Mouse (Mus musculus): ENCODE measurements at regions not wholly inside any gene's neighbourhood (a gene's known extent, or its start where the extent isn't known, plus 50 kb on each side); places are given as distances from the start of the nearest gene placed in this dataset.

- H3K4me1 ChIP-seq, result no peaks in the 10 kb centered on the region
- H3K27me3 ChIP-seq, result no peaks in the 10 kb centered on the region
- H3K9ac ChIP-seq, result no peak overlapping the region
- H3K4me3 ChIP-seq, result no peak overlapping the region
- no peaks in the 10 kb centered on the region for H3K36me3 ChIP-seq
- no peak overlapping the region for H3K4me2 ChIP-seq (replicated peaks)
- WGBS, result 93% methylated on average over 1 of the region's 1 CpGs
- H3K27ac ChIP-seq, result no peak overlapping the region
- no peaks in the 10 kb centered on the region for H3K9me3 ChIP-seq
- ATAC-seq (ENCODE audit: insufficient number of reproducible peaks, insufficient read depth, low FRiP score, low TSS enrichment), result no peak
Measured at GRCm38 (mm10) chr6:106964337-106964736, 164.5 kb upstream of the Crbn start.

- Histone ChIP-seq H3K4me2 (replicated peaks) (no peak overlapping the region), H3K9me3 (no peaks in the 10 kb centered on the region), H3K27ac (no peak overlapping the region), H3K4me3 (no peak overlapping the region), H3K4me1 (no peaks in the 10 kb centered on the region), H3K36me3 (no peaks in the 10 kb centered on the region), H3K9ac (no peak overlapping the region), H3K27me3 (no peaks in the 10 kb centered on the region)
- 34% methylated on average over 2 of the region's 2 CpGs for WGBS
- no peak for ATAC-seq (ENCODE audit: insufficient number of reproducible peaks, insufficient read depth, low FRiP score, low TSS enrichment)
Measured at GRCm38 (mm10) chr6:106975439-106975838, 175.6 kb upstream of the Crbn start.

- Histone ChIP-seq H3K27ac (no peak overlapping the region), H3K36me3 (no peaks in the 10 kb centered on the region), H3K4me3 (no peak overlapping the region), H3K4me1 (no peaks in the 10 kb centered on the region), H3K9me3 (no peaks in the 10 kb centered on the region), H3K27me3 (no peaks in the 10 kb centered on the region), H3K4me2 (replicated peaks) (no peak overlapping the region), H3K9ac (no peak overlapping the region)
- no peak for ATAC-seq (ENCODE audit: insufficient number of reproducible peaks, insufficient read depth, low FRiP score, low TSS enrichment)
Measured at GRCm38 (mm10) chr6:106978721-106979120, 178.8 kb upstream of the Crbn start.

- Histone ChIP-seq H3K9me3 (no peaks in the 10 kb centered on the region), H3K27ac (no peak overlapping the region), H3K27me3 (no peaks in the 10 kb centered on the region), H3K36me3 (no peaks in the 10 kb centered on the region), H3K4me1 (no peaks in the 10 kb centered on the region), H3K4me2 (replicated peaks) (no peak overlapping the region), H3K9ac (no peak overlapping the region), H3K4me3 (no peak overlapping the region)
- no peak for ATAC-seq (ENCODE audit: insufficient number of reproducible peaks, insufficient read depth, low FRiP score, low TSS enrichment)
- 87% methylated on average over 3 of the region's 3 CpGs for WGBS
Measured at GRCm38 (mm10) chr6:106979755-106980154, 179.9 kb upstream of the Crbn start.

GRCm38 (mm10) chr6:106980188-106980587 lies 180.3 kb upstream of the Crbn start:
- H3K27ac ChIP-seq, result no peak overlapping the region
- H3K4me2 ChIP-seq (replicated peaks), result no peak overlapping the region
- WGBS, result 82% methylated on average over 4 of the region's 4 CpGs
- H3K36me3 ChIP-seq, result no peaks in the 10 kb centered on the region
- H3K9me3 ChIP-seq, result no peaks in the 10 kb centered on the region
- no peak overlapping the region for H3K4me3 ChIP-seq
- H3K9ac ChIP-seq, result no peak overlapping the region
- no peak for ATAC-seq (ENCODE audit: insufficient number of reproducible peaks, insufficient read depth, low FRiP score, low TSS enrichment)
- H3K4me1 ChIP-seq, result no peaks in the 10 kb centered on the region
- H3K27me3 ChIP-seq, result no peaks in the 10 kb centered on the region

- ATAC-seq (ENCODE audit: insufficient number of reproducible peaks, insufficient read depth, low FRiP score, low TSS enrichment), result no peak
- no peaks in the 10 kb centered on the region for H3K4me1 ChIP-seq
- H3K4me3 ChIP-seq, result no peak overlapping the region
- H3K9ac ChIP-seq, result no peak overlapping the region
- 88% methylated on average over 1 of the region's 1 CpGs for WGBS
- H3K36me3 ChIP-seq, result no peaks in the 10 kb centered on the region
- H3K9me3 ChIP-seq, result no peaks in the 10 kb centered on the region
- no peak overlapping the region for H3K27ac ChIP-seq
- H3K27me3 ChIP-seq, result no peaks in the 10 kb centered on the region
- no peak overlapping the region for H3K4me2 ChIP-seq (replicated peaks)
Measured at GRCm38 (mm10) chr6:106981232-106981631, 181.4 kb upstream of the Crbn start.

- Histone ChIP-seq H3K9me3 (no peaks in the 10 kb centered on the region), H3K27ac (no peak overlapping the region), H3K27me3 (no peaks in the 10 kb centered on the region), H3K4me1 (no peaks in the 10 kb centered on the region), H3K9ac (no peak overlapping the region), H3K4me3 (no peak overlapping the region), H3K4me2 (replicated peaks) (no peak overlapping the region), H3K36me3 (no peaks in the 10 kb centered on the region)
- WGBS, result 36% methylated on average over 4 of the region's 4 CpGs
- ATAC-seq (ENCODE audit: insufficient number of reproducible peaks, insufficient read depth, low FRiP score, low TSS enrichment), result no peak
Measured at GRCm38 (mm10) chr6:106985132-106985801, 185.4 kb upstream of the Crbn start.

GRCm38 (mm10) chr6:106991586-106991985 lies 191.7 kb upstream of the Crbn start:
- Histone ChIP-seq H3K9ac (no peak overlapping the region), H3K27me3 (no peaks in the 10 kb centered on the region), H3K4me2 (replicated peaks) (no peak overlapping the region), H3K27ac (no peak overlapping the region), H3K4me1 (no peaks in the 10 kb centered on the region), H3K36me3 (no peaks in the 10 kb centered on the region), H3K9me3 (no peaks in the 10 kb centered on the region), H3K4me3 (no peak overlapping the region)
- 79% methylated on average over 1 of the region's 1 CpGs for WGBS
- ATAC-seq (ENCODE audit: insufficient number of reproducible peaks, insufficient read depth, low FRiP score, low TSS enrichment), result no peak

GRCm38 (mm10) chr6:107004406-107005120 lies 204.7 kb upstream of the Crbn start:
- no peak for ATAC-seq (ENCODE audit: insufficient number of reproducible peaks, insufficient read depth, low FRiP score, low TSS enrichment)
- 85% methylated on average over 4 of the region's 4 CpGs for WGBS
- no peak overlapping the region for H3K9ac ChIP-seq

GRCm38 (mm10) chr6:107010785-107011184 lies 210.9 kb upstream of the Crbn start:
- Histone ChIP-seq H3K36me3 (no peaks in the 10 kb centered on the region), H3K27me3 (no peaks in the 10 kb centered on the region), H3K9ac (no peak overlapping the region), H3K27ac (no peak overlapping the region), H3K4me2 (replicated peaks) (no peak overlapping the region), H3K4me1 (no peaks in the 10 kb centered on the region), H3K4me3 (no peak overlapping the region), H3K9me3 (no peaks in the 10 kb centered on the region)
- WGBS, result 31% methylated on average over 4 of the region's 4 CpGs
- 0 out of 2 replicates have a peak, but pooled peaks have one; percentile 41 for ATAC-seq (ENCODE audit: insufficient number of reproducible peaks, insufficient read depth, low FRiP score, low TSS enrichment)

More at GRCm38 (mm10) chr6:107004406-107005120, 204.7 kb upstream of the Crbn start:
- Histone ChIP-seq H3K27ac (no peak overlapping the region), H3K4me2 (replicated peaks) (no peak overlapping the region), H3K4me3 (no peak overlapping the region), H3K27me3 (no peaks in the 10 kb centered on the region), H3K4me1 (no peaks in the 10 kb centered on the region), H3K9me3 (no peaks in the 10 kb centered on the region), H3K36me3 (no peaks in the 10 kb centered on the region)

- 0 out of 2 replicates have a peak overlapping the region, but pooled peaks have one; percentile 1 for H3K4me2 ChIP-seq (replicated peaks)
- no peak overlapping the region for H3K4me3 ChIP-seq
- no peaks in the 10 kb centered on the region for H3K9me3 ChIP-seq
- H3K27ac ChIP-seq, result no peak overlapping the region
- H3K36me3 ChIP-seq, result no peaks in the 10 kb centered on the region
- no peak for ATAC-seq (ENCODE audit: insufficient number of reproducible peaks, insufficient read depth, low FRiP score, low TSS enrichment)
- no peaks in the 10 kb centered on the region for H3K4me1 ChIP-seq
- H3K9ac ChIP-seq, result no peak overlapping the region
- H3K27me3 ChIP-seq, result no peaks in the 10 kb centered on the region
- WGBS, result 41% methylated on average over 9 of the region's 9 CpGs
Measured at GRCm38 (mm10) chr6:107012938-107013511, 213.1 kb upstream of the Crbn start.

GRCm38 (mm10) chr6:107019126-107019525 lies 219.2 kb upstream of the Crbn start:
- no peak overlapping the region for H3K9ac ChIP-seq
- 82% methylated on average over 3 of the region's 3 CpGs for WGBS
- no peaks in the 10 kb centered on the region for H3K36me3 ChIP-seq
- no peak for ATAC-seq (ENCODE audit: insufficient number of reproducible peaks, insufficient read depth, low FRiP score, low TSS enrichment)
- no peaks in the 10 kb centered on the region for H3K27me3 ChIP-seq
- H3K9me3 ChIP-seq, result no peaks in the 10 kb centered on the region
- H3K4me3 ChIP-seq, result no peak overlapping the region
- H3K27ac ChIP-seq, result no peak overlapping the region
- H3K4me2 ChIP-seq (replicated peaks), result no peak overlapping the region
- H3K4me1 ChIP-seq, result no peaks in the 10 kb centered on the region

Data from embryonic facial prominence, embryonic 12.5 days (tissue).